Mouse (Mus musculus): Measurements from ENCODE around the gene Pebp1. TPM values are rescaled to one million over a fixed set of nuclear protein-coding genes. Genes with fewer than 3 reads are reported as not detected.

Pebp1 gene
- polyA plus RNA-seq, 1 experiment from 2014 or later = 400 TPM

DNA sequence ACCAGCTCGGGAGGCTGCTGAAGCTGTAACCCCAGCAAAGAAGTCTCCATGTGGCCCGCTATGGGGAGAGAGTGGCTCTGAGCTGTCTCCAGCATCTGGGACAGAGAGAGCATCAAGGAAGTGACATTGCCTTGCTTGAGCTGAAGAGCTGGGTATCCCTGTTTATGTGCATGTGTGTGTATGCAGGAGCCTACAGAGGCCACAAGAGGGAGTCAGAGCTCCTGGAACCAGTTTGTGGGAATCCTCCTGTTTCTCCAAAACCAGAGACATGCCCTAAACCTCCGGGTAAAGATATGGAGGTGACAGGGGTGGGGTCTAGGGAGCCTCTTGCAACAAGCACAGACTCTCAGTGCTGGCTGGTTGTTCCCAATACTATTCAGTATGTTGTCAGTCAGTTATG lies 3.9 kb upstream of the Pebp1 start:
- ATAC-seq (ENCODE audit: low FRiP score, low TSS enrichment) (no peak), DNase-seq (ENCODE audit: low spot score) (peak; percentile 15)
- WGBS = 82% methylated on average over 3 of the region's 3 CpGs

DNA sequence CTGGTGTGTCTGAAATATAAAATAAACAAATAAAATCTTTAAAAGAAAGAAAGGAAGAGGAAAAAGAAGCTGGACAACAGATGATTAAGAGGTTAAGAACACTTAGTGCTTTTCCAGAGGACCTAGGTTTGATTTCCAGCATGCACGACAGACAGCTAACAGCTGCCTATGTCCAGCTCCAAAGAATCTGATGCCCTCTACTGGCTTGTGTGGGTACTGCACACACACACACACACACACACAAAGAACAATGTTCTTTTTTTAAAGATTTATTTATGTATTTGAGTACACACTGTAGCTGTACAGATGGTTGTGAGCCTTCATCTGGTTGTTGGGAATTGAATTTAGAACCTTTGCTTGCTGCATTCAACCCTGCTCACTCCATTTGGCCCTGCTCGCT lies 2.7 kb upstream of the Pebp1 start:
- Histone ChIP-seq H3K9ac (ENCODE audit: low read length) (no peak overlapping the region), H3K36me3 (ENCODE audit: control insufficient read depth, insufficient read depth, low read length) (no peaks in the 10 kb centered on the region), H3K4me3 (ENCODE audit: low read depth, low read length) (no peak overlapping the region), H3K4me2 (replicated peaks; ENCODE audit: low read depth) (no peak overlapping the region), H3K9me3 (ENCODE audit: control insufficient read depth, low read length) (no peaks in the 10 kb centered on the region), H3K27ac (replicated peaks) (no peak overlapping the region), H3K27me3 (ENCODE audit: control insufficient read depth, insufficient read depth, low read length) (no peaks in the 10 kb centered on the region), H3K4me1 (replicated peaks; ENCODE audit: control insufficient read depth, insufficient read depth) (0 out of 2 replicates have a peak, but pooled peaks cover 3% of the 10 kb centered on the region)
- TF ChIP-seq CTCF (IDR thresholded peaks at IDR 0.05; ENCODE audit: low read depth) = peak; percentile 53
- no peak for TF ChIP-seq EP300 (optimal IDR thresholded peaks at IDR 0.05)
- WGBS = 82% methylated on average over 2 of the region's 2 CpGs
- DNase-seq (ENCODE audit: low spot score) = no peak
- no peak for ATAC-seq (ENCODE audit: low FRiP score, low TSS enrichment)

More for the DNA sequence above, 3.9 kb upstream of the Pebp1 start:
- no peak overlapping the region for H3K9ac ChIP-seq (ENCODE audit: low read length)
- no peak overlapping the region for H3K4me2 ChIP-seq (replicated peaks; ENCODE audit: low read depth)
- TF ChIP-seq EP300 (optimal IDR thresholded peaks at IDR 0.05) = no peak
- TF ChIP-seq CTCF (IDR thresholded peaks at IDR 0.05; ENCODE audit: low read depth) = peak; percentile 57
- H3K4me3 ChIP-seq (ENCODE audit: low read depth, low read length) = no peak overlapping the region
- H3K36me3 ChIP-seq (ENCODE audit: control insufficient read depth, insufficient read depth, low read length) = no peaks in the 10 kb centered on the region
- 0 out of 2 replicates have a peak, but pooled peaks cover 3% of the 10 kb centered on the region for H3K4me1 ChIP-seq (replicated peaks; ENCODE audit: control insufficient read depth, insufficient read depth)
- no peaks in the 10 kb centered on the region for H3K9me3 ChIP-seq (ENCODE audit: control insufficient read depth, low read length)
- no peaks in the 10 kb centered on the region for H3K27me3 ChIP-seq (ENCODE audit: control insufficient read depth, insufficient read depth, low read length)
- no peak overlapping the region for H3K27ac ChIP-seq (replicated peaks)

DNA sequence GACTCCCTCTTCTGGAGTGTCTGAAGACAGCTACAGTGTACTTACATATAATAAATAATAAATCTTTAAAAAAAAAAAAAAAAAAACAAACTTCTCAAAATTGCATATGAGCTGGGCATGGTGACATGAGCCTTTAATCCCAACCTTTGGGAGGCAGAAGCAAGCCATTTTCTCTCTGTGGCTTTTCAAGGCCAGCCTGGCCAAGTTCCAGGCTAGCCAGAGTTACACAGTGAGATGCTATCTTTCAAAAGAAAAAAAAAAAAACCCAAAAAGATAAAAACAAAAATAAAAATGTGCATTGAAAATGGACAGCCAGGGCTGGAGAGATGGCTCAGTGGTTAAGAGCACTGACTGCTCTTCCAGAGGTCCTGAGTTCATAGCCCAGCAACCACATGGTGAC lies 2.2 kb upstream of the Pebp1 start:
- TF ChIP-seq CTCF (IDR thresholded peaks at IDR 0.05; ENCODE audit: low read depth) (no peak), EP300 (optimal IDR thresholded peaks at IDR 0.05) (no peak)
- no peak overlapping the region for H3K27ac ChIP-seq (replicated peaks)
- 0 out of 2 replicates have a peak, but pooled peaks cover 3% of the 10 kb centered on the region for H3K4me1 ChIP-seq (replicated peaks; ENCODE audit: control insufficient read depth, insufficient read depth)
- no peak overlapping the region for H3K9ac ChIP-seq (ENCODE audit: low read length)
- DNase-seq (ENCODE audit: low spot score) = no peak
- H3K36me3 ChIP-seq (ENCODE audit: control insufficient read depth, insufficient read depth, low read length) = no peaks in the 10 kb centered on the region
- no peak overlapping the region for H3K4me3 ChIP-seq (ENCODE audit: low read depth, low read length)
- no peaks in the 10 kb centered on the region for H3K9me3 ChIP-seq (ENCODE audit: control insufficient read depth, low read length)
- H3K4me2 ChIP-seq (replicated peaks; ENCODE audit: low read depth) = no peak overlapping the region
- no peak for ATAC-seq (ENCODE audit: low FRiP score, low TSS enrichment)
- H3K27me3 ChIP-seq (ENCODE audit: control insufficient read depth, insufficient read depth, low read length) = no peaks in the 10 kb centered on the region

DNA sequence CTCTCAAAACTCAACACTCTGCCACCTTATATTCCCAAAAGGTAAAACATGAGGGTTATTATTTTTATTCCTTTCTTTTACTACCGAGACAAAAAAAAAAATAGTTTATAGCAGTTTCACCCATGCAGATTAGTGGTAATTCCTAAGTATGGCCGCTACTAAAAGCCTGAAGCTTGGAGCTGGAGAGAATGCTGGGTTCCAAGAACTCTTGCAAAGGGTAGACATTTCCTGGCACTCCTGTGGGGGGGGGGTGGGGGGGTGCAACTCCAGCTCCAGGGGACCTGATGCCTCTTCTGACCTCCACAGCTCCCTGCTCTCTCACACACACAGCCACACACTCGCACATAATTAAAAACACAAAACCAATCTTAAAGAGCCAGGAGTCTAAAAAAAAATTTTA lies 1.1 kb downstream of the Pebp1 start:
- 0 out of 2 replicates have a peak, but pooled peaks cover 3% of the 10 kb centered on the region for H3K4me1 ChIP-seq (replicated peaks; ENCODE audit: control insufficient read depth, insufficient read depth)
- H3K27me3 ChIP-seq (ENCODE audit: control insufficient read depth, insufficient read depth, low read length) = no peaks in the 10 kb centered on the region
- peak overlapping the region; percentile 51 for H3K4me3 ChIP-seq (ENCODE audit: low read depth, low read length)
- peak overlapping the region; percentile 72 for H3K4me2 ChIP-seq (replicated peaks; ENCODE audit: low read depth)
- TF ChIP-seq CTCF (IDR thresholded peaks at IDR 0.05; ENCODE audit: low read depth) = no peak
- TF ChIP-seq EP300 (optimal IDR thresholded peaks at IDR 0.05) = no peak
- H3K9ac ChIP-seq (ENCODE audit: low read length) = peak overlapping the region; percentile 69; the same call in 1 of the 2 replicates
- 43% methylated on average over 3 of the region's 3 CpGs for WGBS
- no peaks in the 10 kb centered on the region for H3K9me3 ChIP-seq (ENCODE audit: control insufficient read depth, low read length)
- DNase-seq (ENCODE audit: low spot score) (no peak), ATAC-seq (ENCODE audit: low FRiP score, low TSS enrichment) (no peak)
- H3K36me3 ChIP-seq (ENCODE audit: control insufficient read depth, insufficient read depth, low read length) = peaks cover 7% of the 10 kb centered on the region
- H3K27ac ChIP-seq (replicated peaks) = no peak overlapping the region

DNA sequence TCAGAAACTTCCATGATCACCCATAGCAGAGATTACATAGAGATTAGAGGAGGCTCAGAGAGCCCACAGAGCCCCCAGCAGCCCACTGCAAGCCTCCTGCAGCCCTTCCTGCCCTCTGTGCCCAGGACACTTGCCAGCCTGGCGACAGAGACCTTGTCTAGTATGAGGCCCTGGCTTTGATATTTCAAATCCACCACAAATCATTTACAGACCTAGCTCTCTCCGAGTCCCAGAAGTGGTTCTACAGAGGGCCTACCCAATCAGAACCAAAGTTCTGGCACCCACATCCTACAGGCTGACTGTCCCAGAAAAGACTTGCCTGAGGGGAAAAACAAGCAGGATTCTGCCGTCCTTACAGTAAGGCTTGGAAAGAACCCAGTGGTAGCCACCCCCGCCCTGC lies 2.2 kb downstream of the Pebp1 start:
- H3K9me3 ChIP-seq (ENCODE audit: control insufficient read depth, low read length) = no peaks in the 10 kb centered on the region
- H3K9ac ChIP-seq (ENCODE audit: low read length) = no peak overlapping the region
- 64% methylated on average over 4 of the region's 4 CpGs for WGBS
- no peaks in the 10 kb centered on the region for H3K27me3 ChIP-seq (ENCODE audit: control insufficient read depth, insufficient read depth, low read length)
- peaks cover 7% of the 10 kb centered on the region for H3K36me3 ChIP-seq (ENCODE audit: control insufficient read depth, insufficient read depth, low read length)
- H3K27ac ChIP-seq (replicated peaks) = no peak overlapping the region
- TF ChIP-seq CTCF (IDR thresholded peaks at IDR 0.05; ENCODE audit: low read depth) = no peak
- TF ChIP-seq EP300 (optimal IDR thresholded peaks at IDR 0.05) = no peak
- ATAC-seq (ENCODE audit: low FRiP score, low TSS enrichment) (no peak), DNase-seq (ENCODE audit: low spot score) (no peak)
- H3K4me3 ChIP-seq (ENCODE audit: low read depth, low read length) = no peak overlapping the region
- no peak overlapping the region for H3K4me2 ChIP-seq (replicated peaks; ENCODE audit: low read depth)
- 0 out of 2 replicates have a peak, but pooled peaks cover 3% of the 10 kb centered on the region for H3K4me1 ChIP-seq (replicated peaks; ENCODE audit: control insufficient read depth, insufficient read depth)

GRCm38 (mm10) chr5:117284682-117285081 lies 2.7 kb downstream of the Pebp1 start:
- no peak for ATAC-seq (ENCODE audit: low FRiP score, low TSS enrichment)
- WGBS = 58% methylated on average over 7 of the region's 7 CpGs

More at GRCm38 (mm10) chr5:117284682-117285081, 2.7 kb downstream of the Pebp1 start:
- no peak overlapping the region for H3K9ac ChIP-seq (ENCODE audit: low read length)
- DNase-seq (ENCODE audit: low spot score) = no peak
- 0 out of 2 replicates have a peak, but pooled peaks cover 3% of the 10 kb centered on the region for H3K4me1 ChIP-seq (replicated peaks; ENCODE audit: control insufficient read depth, insufficient read depth)
- H3K4me2 ChIP-seq (replicated peaks; ENCODE audit: low read depth) = no peak overlapping the region
- H3K27me3 ChIP-seq (ENCODE audit: control insufficient read depth, insufficient read depth, low read length) = no peaks in the 10 kb centered on the region
- no peak overlapping the region for H3K4me3 ChIP-seq (ENCODE audit: low read depth, low read length)
- peaks cover 7% of the 10 kb centered on the region for H3K36me3 ChIP-seq (ENCODE audit: control insufficient read depth, insufficient read depth, low read length)
- no peak overlapping the region for H3K27ac ChIP-seq (replicated peaks)
- no peaks in the 10 kb centered on the region for H3K9me3 ChIP-seq (ENCODE audit: control insufficient read depth, low read length)
- TF ChIP-seq CTCF (IDR thresholded peaks at IDR 0.05; ENCODE audit: low read depth) (no peak), EP300 (optimal IDR thresholded peaks at IDR 0.05) (no peak)

Measured in stomach, postnatal 0 days (tissue).